Mouse (Mus musculus) cerebellum, adult (tissue): ENCODE results near the gene Map4.
"Not testable (repeated sequence)": the region's sequence is repeated elsewhere in the genome, so short reads cannot be mapped to it uniquely, and the experiment has no call there.

ENCODE experiments used
- ATAC-seq: cut with Nextera tagmentation; 2 replicates; pipeline ENCODE4 v1.9.2; 2017; ENCODE audit warnings: mild to moderate bottlenecking, moderate library complexity, mixed read lengths; ENCODE audit not compliant: insufficient number of reproducible peaks, low FRiP score, low TSS enrichment

Gene Map4

GRCm38 (mm10) chr9:110054781-110055180 lies 123.5 kb downstream of the Map4 start:
- no peak for ATAC-seq

GRCm38 (mm10) chr9:110057200-110057599 lies 125.9 kb downstream of the Map4 start:
- no peak for ATAC-seq

- no peak for ATAC-seq
Observed at GRCm38 (mm10) chr9:110060761-110061160, 129.5 kb downstream of the Map4 start.

DNA sequence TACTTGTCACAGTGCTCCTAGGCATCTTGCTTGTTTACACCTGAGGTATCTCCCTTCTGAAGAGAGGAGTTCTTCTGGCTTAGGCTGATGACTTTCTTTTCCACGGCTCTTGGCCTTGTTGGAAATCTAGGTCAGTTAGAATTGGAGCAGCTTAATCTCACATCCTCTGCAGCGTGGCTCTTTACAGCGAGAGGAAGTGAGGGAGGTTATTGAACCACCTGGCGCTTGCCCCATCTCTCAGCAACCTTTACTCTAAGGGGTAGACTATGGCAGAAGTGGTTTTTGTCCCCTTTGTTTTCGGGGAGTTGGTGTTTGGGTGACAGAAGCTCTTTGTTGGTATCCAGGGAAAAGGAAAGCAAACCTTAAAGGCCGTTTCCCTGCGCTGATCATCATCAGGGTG lies 131.1 kb downstream of the Map4 start:
- ATAC-seq, result no peak

DNA sequence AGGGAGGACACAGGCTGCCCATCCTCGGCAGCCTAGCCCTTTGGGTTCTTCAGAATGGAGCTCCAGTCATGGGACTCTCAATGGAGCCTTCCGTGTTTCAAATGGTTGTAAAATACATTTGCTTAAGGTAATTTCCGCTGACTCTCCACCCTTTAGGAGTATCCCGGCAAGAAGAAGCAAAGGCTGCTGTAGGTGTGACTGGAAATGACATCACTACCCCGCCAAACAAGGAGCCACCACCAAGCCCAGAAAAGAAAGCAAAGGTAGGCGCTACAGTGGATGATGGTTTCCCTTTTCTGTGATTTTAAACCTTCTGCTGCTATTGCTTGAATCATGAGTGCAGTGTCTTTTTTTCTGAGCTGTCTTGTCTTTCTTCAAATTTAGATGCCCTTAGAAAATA lies 131.6 kb downstream of the Map4 start:
- no peak for ATAC-seq

DNA sequence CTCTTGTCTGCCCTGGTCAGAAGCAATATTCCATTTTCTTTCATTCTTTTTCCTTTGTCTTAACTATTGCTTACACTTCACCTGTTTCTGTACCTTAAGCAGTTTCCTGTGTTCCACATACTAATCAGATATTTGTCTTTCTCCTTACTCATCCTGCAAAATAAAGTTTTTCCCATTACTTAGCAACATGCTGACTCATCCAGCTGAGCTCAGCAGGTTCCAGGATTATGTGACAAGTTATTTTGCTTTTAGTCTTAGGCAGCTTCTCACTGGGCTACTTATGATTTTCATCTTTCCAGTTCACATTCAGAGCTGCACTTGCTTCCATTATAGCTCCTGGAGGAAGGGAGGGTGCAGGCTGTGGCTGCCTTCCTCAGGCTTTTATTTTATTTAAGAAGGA lies 133.4 kb downstream of the Map4 start:
- ATAC-seq, result no peak

- no peak for ATAC-seq
Observed at GRCm38 (mm10) chr9:110068745-110069144, 137.5 kb downstream of the Map4 start.

DNA sequence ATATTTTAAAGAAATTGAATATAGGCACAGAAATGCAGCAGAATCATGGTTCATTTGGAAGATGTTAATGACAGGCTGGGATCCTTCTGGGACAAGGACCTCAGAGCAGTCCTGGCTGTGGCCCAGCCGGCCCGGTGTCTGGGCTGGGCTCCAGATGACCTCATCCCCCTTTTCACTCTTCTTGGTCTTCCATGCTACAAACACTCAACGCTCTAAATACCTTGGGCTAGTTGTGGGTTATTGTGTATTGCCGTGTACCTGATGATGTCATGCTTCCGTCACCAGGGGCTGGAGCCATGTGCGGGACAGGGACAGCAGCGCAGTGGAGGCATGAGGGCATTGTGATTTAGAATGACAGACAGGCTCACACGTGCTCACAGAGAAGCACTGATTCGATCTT lies 139.1 kb downstream of the Map4 start:
- peak; percentile 36; the same call in 1 of the 2 replicates for ATAC-seq

- no peak for ATAC-seq
Observed at GRCm38 (mm10) chr9:110071011-110071410, 139.8 kb downstream of the Map4 start.

DNA sequence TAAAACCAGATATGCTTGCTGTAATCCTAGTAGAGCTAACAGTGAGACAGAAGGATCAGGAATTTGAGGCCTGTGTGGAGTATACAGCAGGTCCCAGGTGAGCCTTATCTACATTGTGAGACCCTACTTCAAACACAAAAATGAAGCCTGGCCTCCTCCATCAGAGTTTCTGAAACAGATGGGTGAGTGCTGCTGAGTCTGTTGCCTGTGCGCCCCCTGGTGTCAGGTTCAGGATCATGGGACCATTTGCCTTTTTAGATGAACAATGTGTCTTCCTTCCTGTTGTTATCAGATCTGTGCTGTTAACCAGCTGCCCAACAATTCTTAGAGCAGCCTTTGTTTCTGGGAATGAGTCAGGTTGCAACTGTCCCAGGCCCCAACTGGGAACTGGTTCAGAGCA lies 140.6 kb downstream of the Map4 start:
- peak; percentile 56; the same call in 1 of the 2 replicates for ATAC-seq

DNA sequence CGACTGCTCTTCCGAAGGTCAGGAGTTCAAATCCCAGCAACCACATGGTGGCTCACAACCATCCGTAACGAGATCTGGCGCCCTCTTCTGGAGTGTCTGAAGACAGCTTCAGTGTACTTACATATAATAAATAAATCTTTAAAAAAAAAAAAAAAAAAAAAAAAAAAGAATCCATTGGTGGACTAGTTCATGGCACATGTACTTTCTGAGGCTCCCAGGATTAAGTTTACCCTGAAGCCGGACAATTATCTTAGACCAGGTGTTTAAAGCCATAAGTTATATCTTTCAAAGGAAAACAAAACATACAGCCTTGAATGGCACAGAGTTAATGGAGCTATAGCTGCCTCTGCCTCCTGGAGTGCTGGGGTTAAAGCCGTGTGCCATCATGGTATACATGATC lies 145.2 kb downstream of the Map4 start:
- not testable (repeated sequence) for ATAC-seq

- ATAC-seq, result no peak
Observed at GRCm38 (mm10) chr9:110081066-110081465, 149.8 kb downstream of the Map4 start.

DNA sequence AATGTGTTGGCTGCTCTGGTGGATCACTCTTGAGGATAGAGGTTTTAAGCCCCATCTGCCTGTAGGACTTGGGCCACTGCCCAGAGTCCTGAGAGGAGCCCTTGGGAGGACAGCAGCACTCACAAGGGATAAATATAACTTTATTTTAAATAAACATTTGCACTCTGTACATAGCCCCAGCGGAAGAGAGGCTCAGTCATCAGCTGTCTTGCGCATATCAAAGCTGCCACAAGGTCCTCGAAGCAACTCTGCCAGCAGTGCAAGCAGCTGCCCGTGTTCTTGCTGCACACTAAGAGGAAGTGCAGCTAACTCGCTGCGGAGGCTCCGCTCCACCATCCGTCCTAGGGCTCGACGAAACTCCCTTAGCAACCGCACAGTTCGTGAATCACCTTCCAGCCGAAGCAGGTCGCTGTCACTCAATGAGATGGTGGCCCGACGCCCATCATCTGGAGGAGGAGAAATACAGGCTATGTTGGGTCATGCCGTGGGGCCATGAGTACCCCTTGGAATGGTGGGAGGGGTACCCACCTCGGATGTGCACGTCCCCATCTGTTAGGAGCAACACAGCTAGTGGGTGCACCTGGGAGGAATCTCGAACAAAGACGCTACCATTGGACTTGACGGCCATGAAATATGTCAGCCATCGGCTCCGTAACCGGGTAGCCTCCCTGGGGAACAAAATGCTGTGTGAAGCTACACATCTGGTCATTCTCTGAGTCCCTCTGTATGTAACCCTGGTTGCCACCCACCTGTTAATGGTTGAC lies 153.1 kb downstream of the Map4 start:
- ATAC-seq, result no peak

DNA sequence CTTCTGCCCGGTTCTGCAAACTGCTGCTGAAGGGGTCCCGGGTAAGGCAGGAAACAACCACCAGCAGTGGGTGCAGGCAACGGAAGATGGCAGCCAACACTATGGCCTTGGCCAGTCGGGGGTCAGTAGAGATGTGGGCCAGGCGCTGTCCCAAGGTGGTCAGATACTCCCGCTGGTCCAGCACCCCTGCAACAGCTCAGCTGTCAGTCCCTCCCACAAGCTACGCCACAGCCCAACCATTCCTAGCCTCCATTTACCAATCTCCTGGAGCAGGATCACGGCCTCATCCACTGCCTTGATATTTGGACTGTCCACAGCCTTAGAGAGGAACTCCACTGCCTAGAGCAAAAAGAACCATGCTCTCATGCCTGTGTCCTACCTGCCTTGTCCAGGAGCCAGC lies 154.4 kb downstream of the Map4 start:
- ATAC-seq, result no peak

GRCm38 (mm10) chr9:110093303-110093702 lies 162.0 kb downstream of the Map4 start:
- ATAC-seq, result no peak

DNA sequence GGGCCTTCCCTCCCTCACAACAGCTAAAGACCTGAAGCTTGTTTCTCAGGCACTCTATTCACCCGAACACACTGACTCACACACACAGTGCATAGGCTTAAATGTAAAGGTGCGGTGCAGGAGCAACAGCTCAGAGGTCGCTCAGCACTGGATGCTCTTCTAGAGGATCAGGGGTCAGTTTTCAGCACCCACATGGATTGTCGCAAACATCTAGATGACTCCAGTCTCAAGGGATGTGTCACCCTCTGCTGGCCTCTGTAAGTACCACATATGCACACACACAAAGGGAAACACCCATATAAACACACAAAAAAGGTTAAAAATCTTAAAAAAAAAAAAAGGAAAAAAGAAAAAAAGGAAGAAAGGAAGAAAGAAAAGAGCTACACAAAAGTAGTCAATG lies 163.5 kb downstream of the Map4 start:
- no peak for ATAC-seq

- no peak for ATAC-seq
Observed at GRCm38 (mm10) chr9:110097791-110098190, 166.5 kb downstream of the Map4 start.

DNA sequence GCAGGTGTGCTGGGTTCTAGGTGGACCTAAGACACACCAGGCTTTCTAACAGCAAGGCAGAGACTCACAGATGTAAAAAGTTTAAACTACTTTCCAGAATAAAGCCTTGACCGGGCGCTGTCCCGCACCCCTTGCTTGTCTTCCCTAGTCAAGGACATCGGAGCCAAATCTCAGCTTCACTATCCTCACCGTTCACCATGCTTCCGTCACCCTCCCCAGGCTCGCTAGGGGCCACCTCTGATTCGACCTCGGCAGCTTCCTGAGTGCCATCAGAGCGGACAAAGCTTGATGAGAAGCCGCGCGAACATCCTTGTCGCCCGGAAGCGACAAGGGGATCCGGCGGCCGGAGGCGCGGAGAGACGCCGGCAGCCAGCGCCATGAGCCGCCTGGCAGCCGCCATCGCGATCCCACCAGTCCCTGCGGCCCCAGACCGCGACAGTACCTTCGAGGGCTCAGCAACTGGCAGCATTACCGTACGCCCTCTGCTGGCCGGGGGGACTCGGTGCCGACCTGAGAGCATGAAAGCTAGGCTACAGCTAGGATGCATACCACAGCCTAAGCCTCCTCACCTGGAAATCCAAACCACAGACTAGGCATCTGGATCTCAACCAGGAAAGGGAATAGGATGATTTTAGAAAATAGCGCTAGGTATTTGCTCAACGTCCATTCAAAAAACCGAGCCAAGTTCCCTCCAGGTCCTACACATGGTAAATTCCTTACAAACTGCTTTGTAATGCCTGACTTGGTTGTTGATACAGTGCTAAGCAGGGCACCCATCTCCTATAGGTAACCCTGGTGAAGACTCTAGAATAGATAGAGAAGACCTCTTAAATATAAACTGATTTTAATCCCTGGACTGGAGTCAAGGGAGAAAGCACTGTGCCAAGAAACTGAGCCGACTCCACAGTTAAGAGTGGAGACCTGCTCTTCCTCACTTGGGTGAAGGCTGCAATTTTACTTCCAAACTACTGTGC lies 169.7 kb downstream of the Map4 start:
- ATAC-seq, result peak; percentile 94

GRCm38 (mm10) chr9:110116353-110116976 lies 185.2 kb downstream of the Map4 start:
- ATAC-seq, result no peak; the same call in 1 of the 2 replicates

DNA sequence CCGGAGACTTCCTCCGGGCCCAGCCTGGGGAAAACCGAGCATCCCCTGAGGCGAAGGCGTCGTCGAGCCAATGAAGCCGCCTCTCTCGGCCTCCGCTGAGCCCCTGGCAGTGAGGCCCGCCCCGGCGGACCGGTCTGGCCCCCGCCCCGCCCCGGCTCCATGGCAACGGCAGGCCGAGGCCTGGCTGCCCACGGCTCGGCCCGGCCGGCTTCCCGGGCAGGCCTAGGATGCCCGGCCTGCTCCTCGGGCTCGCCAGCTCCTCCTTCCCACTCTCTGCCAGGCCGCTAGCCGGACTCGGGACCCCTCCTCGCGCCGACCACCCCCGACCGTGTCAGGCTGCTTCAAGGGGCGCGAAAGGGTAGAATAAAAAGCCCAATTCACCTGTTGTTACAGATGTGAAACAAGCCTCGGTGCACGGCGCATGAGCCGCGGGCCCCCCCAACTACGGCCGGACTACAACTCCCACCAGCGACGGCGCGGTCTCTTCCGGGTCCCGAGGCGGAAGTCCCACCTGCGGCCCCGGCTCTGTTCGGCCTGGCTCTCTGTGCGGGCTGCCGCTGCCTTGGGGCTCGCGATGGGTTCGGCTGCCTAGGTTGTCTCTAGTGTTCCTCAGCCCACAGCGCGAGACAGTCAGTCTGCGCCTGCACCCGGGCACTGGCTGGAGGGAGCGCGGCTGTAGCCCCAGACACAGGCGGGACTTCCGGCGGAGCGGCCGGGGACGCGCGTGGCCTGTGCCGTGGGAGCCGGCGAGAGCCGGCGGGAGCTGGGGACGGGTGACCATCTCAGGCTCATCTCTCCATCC lies 185.9 kb downstream of the Map4 start, which contains the start of gene Smarcc1:
Gene Smarcc1, plus strand, starts transcription at position 732 of the 802 bp plus-strand sequence.
- peak; percentile 96 for ATAC-seq
